Mouse (Mus musculus): ENCODE measurements at regions not wholly inside any gene's neighbourhood (a gene's known extent, or its start where the extent isn't known, plus 50 kb on each side); places are given as distances from the start of the nearest gene placed in this dataset.

- no peak for ATAC-seq (ENCODE audit: low FRiP score)
- no peaks in the 10 kb centered on the region for H3K9me3 ChIP-seq (ENCODE audit: control insufficient read depth, low read length)
- no peaks in the 10 kb centered on the region for H3K27me3 ChIP-seq (ENCODE audit: control insufficient read depth, insufficient read depth, low read length)
- H3K27ac ChIP-seq, result no peak overlapping the region
- no peak overlapping the region for H3K9ac ChIP-seq
- H3K4me2 ChIP-seq (replicated peaks), result no peak overlapping the region
- WGBS, result 69% methylated on average over 13 of the region's 13 CpGs
- no peak overlapping the region for H3K4me3 ChIP-seq (replicated peaks; ENCODE audit: low read length)
- H3K4me1 ChIP-seq (replicated peaks; ENCODE audit: control insufficient read depth, insufficient read depth, low read length), result no peaks in the 10 kb centered on the region; the same call in 1 of the 2 replicates
- no peak for DNase-seq (ENCODE audit: low spot score)
- H3K36me3 ChIP-seq (replicated peaks; ENCODE audit: control insufficient read depth, insufficient read depth), result no peaks in the 10 kb centered on the region
Observed at GRCm38 (mm10) chr7:73881252-73882042, 132.0 kb downstream of the St8sia2 start.

- DNase-seq (ENCODE audit: low spot score) (no peak), ATAC-seq (ENCODE audit: low FRiP score) (no peak)
- Histone ChIP-seq H3K36me3 (replicated peaks; ENCODE audit: control insufficient read depth, insufficient read depth) (no peaks in the 10 kb centered on the region), H3K4me3 (replicated peaks; ENCODE audit: low read length) (no peak overlapping the region), H3K9ac (no peak overlapping the region), H3K27me3 (ENCODE audit: control insufficient read depth, insufficient read depth, low read length) (no peaks in the 10 kb centered on the region), H3K27ac (no peak overlapping the region), H3K4me1 (replicated peaks; ENCODE audit: control insufficient read depth, insufficient read depth, low read length) (no peaks in the 10 kb centered on the region), H3K9me3 (ENCODE audit: control insufficient read depth, low read length) (no peaks in the 10 kb centered on the region), H3K4me2 (replicated peaks) (no peak overlapping the region)
- 57% methylated on average over 7 of the region's 7 CpGs for WGBS
Observed at GRCm38 (mm10) chr7:73886152-73886551, 127.3 kb downstream of the St8sia2 start.
